Mouse (Mus musculus) left cerebral cortex, postnatal 36 days (tissue): ENCODE data around the gene Ppme1. TPM values are rescaled to one million over a fixed set of nuclear protein-coding genes. Genes with fewer than 3 reads are reported as not detected.

Source experiments
- DNase-seq, 2 experiments: peaks; one replicate each; pipeline ENCODE4 v3.0.0; 2021 to 2022; ENCODE audit warnings: low spot score in 2 of 2, mixed read lengths in 1 of 2
- intact Hi-C: fragments of 180-260 bp; cut with DNase I; formaldehyde crosslinking; loops from one replicate; pipeline ENCODE4 v1.15.1; 2025
- total RNA-seq, 2 experiments: library from RNA; stranded (reverse); gene quantifications; 2 replicates each; pipeline ENCODE4 v1.2.3; 2021

Ppme1 gene
- total RNA-seq, 2 experiments from 2014 or later: 204 to 224 TPM

DNA sequence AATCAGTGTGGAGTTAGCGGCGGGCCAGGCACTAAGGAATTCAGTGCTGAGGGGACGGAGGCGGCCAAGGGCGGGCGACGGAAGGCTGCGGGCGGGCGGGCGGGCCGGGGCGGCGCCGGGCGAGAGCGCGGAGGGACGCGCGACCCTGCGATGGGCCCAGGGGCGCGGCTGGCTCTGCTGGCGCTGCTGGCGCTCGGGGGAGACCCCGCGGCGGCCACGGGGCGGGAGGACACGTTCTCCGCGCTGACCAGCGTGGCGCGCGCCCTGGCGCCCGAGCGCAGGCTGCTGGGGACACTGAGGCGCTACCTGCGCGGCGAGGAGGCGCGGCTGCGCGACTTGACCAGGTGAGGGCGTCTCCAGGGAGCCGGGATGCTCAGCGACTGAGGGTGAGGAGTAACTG is 86.7 kb downstream of the Ppme1 start, which contains the start of gene P4ha3:
Gene P4ha3 (plus strand): TSS at position 138 of the 400 bp plus-strand sequence.
- no peak for DNase-seq

DNA sequence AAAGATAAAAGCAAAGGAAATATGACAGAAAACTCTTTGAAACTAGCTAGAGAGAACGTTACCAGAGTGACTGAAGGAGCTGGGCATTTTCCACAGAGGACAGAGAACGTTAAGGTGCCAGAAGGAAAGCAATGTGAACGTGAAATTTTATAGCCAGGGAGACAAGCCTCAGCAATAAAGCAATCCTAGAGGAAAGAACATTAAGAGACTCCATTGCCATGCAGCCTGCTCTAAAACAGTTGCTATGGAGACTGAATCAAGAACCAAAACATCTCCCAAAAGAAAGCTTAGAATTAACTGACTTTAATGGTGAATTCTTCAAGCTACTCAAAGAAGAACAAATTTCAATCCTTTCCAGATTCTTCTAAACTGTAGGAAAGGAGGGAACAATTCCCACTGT is 88.8 kb downstream of the Ppme1 start:
- intact Hi-C loops: no loop called here
- no peak for DNase-seq

More for the DNA sequence above, 86.7 kb downstream of the Ppme1 start, which contains the start of gene P4ha3:
- intact Hi-C loops: no loop called here

DNA sequence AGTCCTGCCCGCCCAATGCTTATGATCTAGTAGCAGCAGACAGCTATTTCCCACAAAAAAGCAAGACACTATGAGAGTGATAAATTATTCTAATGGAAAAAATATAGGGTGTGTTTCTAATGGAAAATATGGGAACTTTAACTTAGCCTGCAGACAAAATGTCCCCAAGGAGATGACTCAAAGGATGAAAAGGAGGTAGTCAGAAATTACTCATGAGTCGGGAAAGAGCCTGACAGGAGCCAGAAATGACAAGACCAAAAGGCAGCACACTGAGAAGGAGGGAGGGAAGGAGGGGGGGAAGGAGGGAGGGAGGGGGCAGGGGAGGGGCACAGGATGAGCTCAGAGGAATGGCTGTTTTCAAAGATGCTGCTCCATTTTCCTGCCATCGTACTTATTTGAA is 90.5 kb downstream of the Ppme1 start:
- no peak for DNase-seq
- intact Hi-C loops: loop anchor here (2.0 kb wide), 1 partner anchor 43 kb away; no protein-coding TSS in a partner anchor

DNA sequence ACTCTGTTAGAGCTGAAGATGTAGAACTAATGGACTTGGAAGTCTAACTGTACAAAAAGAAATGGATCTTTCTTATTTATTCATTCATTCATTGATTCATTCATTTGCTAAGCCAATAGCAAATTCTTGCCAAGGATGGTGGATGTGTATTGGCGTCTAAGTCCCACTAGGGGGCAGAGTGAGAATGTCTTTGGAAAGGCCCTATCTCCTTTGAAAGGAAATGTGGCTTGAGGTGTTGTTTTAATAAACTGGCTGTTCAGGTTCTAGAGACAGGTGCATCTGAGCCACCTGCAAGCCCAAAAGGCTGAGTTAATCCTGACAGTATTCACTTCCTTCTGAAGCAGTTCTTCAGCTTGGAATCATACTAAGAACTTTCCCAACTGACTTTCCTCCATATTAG is 92.3 kb downstream of the Ppme1 start:
- no peak for DNase-seq
- intact Hi-C loops: loop anchor here (2.0 kb wide), 1 partner anchor 45 kb away; no protein-coding TSS in a partner anchor

Other genes with a start within 250 kb of the Ppme1 start
- gene Lipt2, start 213.0 kb downstream of the Ppme1 start, total RNA-seq: 1 to 10 TPM; 4.2 to 5.8 TPM
- gene Kcne3, start 195.8 kb downstream of the Ppme1 start, total RNA-seq: under 1 TPM; 0.35 to 0.57 TPM
- gene Pgm2l1, start 144.9 kb downstream of the Ppme1 start, total RNA-seq: 100 to 1,000 TPM; 294 to 308 TPM
- gene P4ha3, start 86.8 kb downstream of the Ppme1 start, total RNA-seq: 1 to 10 TPM; 5.4 to 5.9 TPM
- gene C2cd3, start 74 bp downstream of the Ppme1 start, total RNA-seq: 10 to 100 TPM; 20.5 to 28.1 TPM
- gene Ucp3, start 100.7 kb upstream of the Ppme1 start, total RNA-seq: 1 to 10 TPM; 2.3 to 2.8 TPM
- 10 to 100 TPM; 76.5 to 90.0 TPM for gene Ucp2, start 121.0 kb upstream of the Ppme1 start, total RNA-seq
- gene Dnajb13, start 142.7 kb upstream of the Ppme1 start, total RNA-seq: under 1 TPM; 0.39 to 0.45 TPM
- 10 to 100 TPM in 1 of 2 experiments, 1 to 10 TPM in 1; 8.5 to 10.8 TPM for gene Coa4, start 164.8 kb upstream of the Ppme1 start, total RNA-seq
- gene Rab6a, start 235.1 kb upstream of the Ppme1 start, total RNA-seq: 100 to 1,000 TPM; 395 to 423 TPM
- 10 to 100 TPM; 65.4 to 75.2 TPM for gene Mrpl48, start 236.0 kb upstream of the Ppme1 start, total RNA-seq